Mouse (Mus musculus) midbrain, postnatal 0 days (tissue): Measurements from ENCODE around the gene Gsto2. TPM values are rescaled to one million over a fixed set of nuclear protein-coding genes. Genes with fewer than 3 reads are reported as not detected.

Experiments
- ATAC-seq: fragments of 200-750 bp; cut with Nextera tagmentation; 2 replicates; pipeline ENCODE4 v1.8.0; 2017; ENCODE audit warnings: moderate number of reproducible peaks, mild to moderate bottlenecking, moderate TSS enrichment, moderate library complexity; ENCODE audit not compliant: low FRiP score
- DNase-seq: peaks from one replicate; pipeline ENCODE4 v3.0.0-alpha.2; 2015; ENCODE audit warnings: low spot score
- H3K27ac ChIP-seq: fragments of 300-500 bp; sonication (generic); 2 replicates; pipeline ENCODE4 v1.5.1; 2014; ENCODE audit warnings: low read depth, mild to moderate bottlenecking, low read length, mixed read lengths
- H3K27me3 ChIP-seq: fragments of 300-500 bp; sonication (generic); 2 replicates; pipeline ENCODE4 v1.6.1; 2014; ENCODE audit warnings: low read length, control low read depth, mixed read lengths; ENCODE audit not compliant: insufficient read depth
- H3K36me3 ChIP-seq: fragments of 300-500 bp; sonication (generic); 2 replicates; pipeline ENCODE4 v1.6.1; 2014; ENCODE audit warnings: low read length, control low read depth, mixed read lengths; ENCODE audit not compliant: insufficient read depth
- H3K4me1 ChIP-seq: fragments of 300-500 bp; sonication (generic); 2 replicates; pipeline ENCODE4 v1.6.1; 2014; ENCODE audit warnings: mild to moderate bottlenecking, control low read depth, antibody characterized with exemption, low read length, mixed read lengths; ENCODE audit not compliant: insufficient read depth
- H3K4me2 ChIP-seq: fragments of 300-500 bp; sonication (generic); 2 replicates; pipeline ENCODE4 v1.6.1; 2014; ENCODE audit warnings: low read depth, mild to moderate bottlenecking, low read length, mixed read lengths; ENCODE audit not compliant: poor library complexity, severe bottlenecking
- H3K4me3 ChIP-seq: fragments of 300-500 bp; sonication (generic); 2 replicates; pipeline ENCODE4 v1.5.1; 2014; ENCODE audit warnings: low read depth, mild to moderate bottlenecking, low read length, moderate library complexity
- H3K9ac ChIP-seq: fragments of 300-500 bp; sonication (generic); replicated peaks from 2 replicates; pipeline ENCODE4 v1.6.1; 2014; ENCODE audit warnings: mild to moderate bottlenecking, low read length, moderate library complexity, mixed read lengths; ENCODE audit not compliant: poor library complexity, severe bottlenecking
- H3K9me3 ChIP-seq: fragments of 300-500 bp; sonication (generic); 2 replicates; pipeline ENCODE4 v1.6.1; 2016; ENCODE audit warnings: low read length, control low read depth
- CTCF ChIP-seq: IDR thresholded peaks from 2 replicates; pipeline ENCODE4 v1.5.1; 2016; ENCODE audit warnings: antibody characterized with exemption, mild to moderate bottlenecking
- WGBS: fragments of 180-500 bp; shearing (Covaris S2); extraction: QIAGEN DNeasy Blood & Tissue Kit; methylation state at CpG from one replicate; pipeline ENCODE4 v1.1.7; 2014; 5-methylcytosine and 5-hydroxymethylcytosine counted together
- polyA plus RNA-seq: library from polyadenylated mRNA; unstranded; fragments of >200 nt; fragmentation: Nextera tagmentation; extraction: Ambion mirVana; gene quantifications from 2 replicates; pipeline ENCODE4 v1.2.1, GENCODE M21; 2015
- total RNA-seq: library from RNA; depleted of rRNA; stranded (reverse); fragments of >200 nt; gene quantifications from 2 replicates; pipeline ENCODE4 v1.2.3, GENCODE M21; 2014

Gsto2 gene
- total and polyA plus RNA-seq, 2 experiments from 2014 or later = 0.16 to 1.1 TPM

GRCm38 (mm10) chr19:47902316-47903201, 37.2 kb downstream of the Gsto2 start:
- no peak for DNase-seq
- WGBS = 72% methylated on average over 13 of the region's 13 CpGs

GRCm38 (mm10) chr19:47903679-47904078, 38.3 kb downstream of the Gsto2 start:
- WGBS = 69% methylated on average over 4 of the region's 4 CpGs
- no peaks in the 10 kb centered on the region for H3K27me3 ChIP-seq
- H3K36me3 ChIP-seq = no peaks in the 10 kb centered on the region
- no peak overlapping the region for H3K9ac ChIP-seq
- H3K4me2 ChIP-seq = no peak overlapping the region
- ATAC-seq (no peak), DNase-seq (no peak)
- H3K4me1 ChIP-seq = no peaks in the 10 kb centered on the region
- no peak overlapping the region for H3K27ac ChIP-seq
- no peaks in the 10 kb centered on the region for H3K9me3 ChIP-seq
- TF ChIP-seq CTCF = no peak
- no peak overlapping the region for H3K4me3 ChIP-seq

More at GRCm38 (mm10) chr19:47902316-47903201, 37.2 kb downstream of the Gsto2 start:
- Histone ChIP-seq H3K9me3 (no peaks in the 10 kb centered on the region), H3K9ac (no peak overlapping the region), H3K27ac (no peak overlapping the region), H3K4me1 (no peaks in the 10 kb centered on the region), H3K27me3 (no peaks in the 10 kb centered on the region), H3K4me2 (no peak overlapping the region), H3K4me3 (no peak overlapping the region), H3K36me3 (no peaks in the 10 kb centered on the region)
- no peak for TF ChIP-seq CTCF
- no peak for ATAC-seq

GRCm38 (mm10) chr19:47905081-47905480, 39.7 kb downstream of the Gsto2 start:
- Histone ChIP-seq H3K36me3 (no peaks in the 10 kb centered on the region), H3K27ac (no peak overlapping the region), H3K4me2 (no peak overlapping the region), H3K4me3 (no peak overlapping the region), H3K9ac (no peak overlapping the region), H3K27me3 (no peaks in the 10 kb centered on the region), H3K9me3 (no peaks in the 10 kb centered on the region), H3K4me1 (no peaks in the 10 kb centered on the region)
- no peak for ATAC-seq
- TF ChIP-seq CTCF = no peak
- DNase-seq = no peak
- 79% methylated on average over 4 of the region's 4 CpGs for WGBS

- H3K27ac ChIP-seq = no peak overlapping the region
- H3K4me1 ChIP-seq = no peaks in the 10 kb centered on the region
- no peaks in the 10 kb centered on the region for H3K36me3 ChIP-seq
- no peak for TF ChIP-seq CTCF
- no peaks in the 10 kb centered on the region for H3K9me3 ChIP-seq
- ATAC-seq (no peak), DNase-seq (no peak)
- H3K9ac ChIP-seq = no peak overlapping the region
- H3K27me3 ChIP-seq = no peaks in the 10 kb centered on the region
- H3K4me2 ChIP-seq = no peak overlapping the region
- WGBS = 93% methylated on average over 5 of the region's 5 CpGs
- H3K4me3 ChIP-seq = no peak overlapping the region
Observed at GRCm38 (mm10) chr19:47905603-47906002, 40.3 kb downstream of the Gsto2 start.

GRCm38 (mm10) chr19:47907596-47907995, 42.3 kb downstream of the Gsto2 start:
- 92% methylated on average over 9 of the region's 9 CpGs for WGBS
- H3K27ac ChIP-seq = no peak overlapping the region
- ATAC-seq = no peak
- no peaks in the 10 kb centered on the region for H3K27me3 ChIP-seq
- H3K9me3 ChIP-seq = no peaks in the 10 kb centered on the region
- no peaks in the 10 kb centered on the region for H3K4me1 ChIP-seq
- no peak for TF ChIP-seq CTCF
- no peak overlapping the region for H3K9ac ChIP-seq
- no peak for DNase-seq
- H3K4me3 ChIP-seq = no peak overlapping the region
- no peaks in the 10 kb centered on the region for H3K36me3 ChIP-seq
- no peak overlapping the region for H3K4me2 ChIP-seq

GRCm38 (mm10) chr19:47908961-47909371, 43.6 kb downstream of the Gsto2 start:
- Histone ChIP-seq H3K9ac (no peak overlapping the region), H3K36me3 (no peaks in the 10 kb centered on the region), H3K9me3 (no peaks in the 10 kb centered on the region), H3K27me3 (no peaks in the 10 kb centered on the region), H3K4me1 (no peaks in the 10 kb centered on the region), H3K27ac (no peak overlapping the region), H3K4me3 (no peak overlapping the region), H3K4me2 (no peak overlapping the region; the same call in 1 of the 2 replicates)
- DNase-seq (no peak), ATAC-seq (no peak)
- 21% methylated on average over 6 of the region's 6 CpGs for WGBS
- no peak for TF ChIP-seq CTCF
